Mouse (Mus musculus) lung, embryonic 16.5 days (tissue): Measurements from ENCODE around the gene Raet1e. TPM values are rescaled to one million over a fixed set of nuclear protein-coding genes. Genes with fewer than 3 reads are reported as not detected.
A peak's percentile ranks its signal among the peaks of the same experiment; 100 is the strongest.
"Not testable (repeated sequence)": the region's sequence is repeated elsewhere in the genome, so short reads cannot be mapped to it uniquely, and the experiment has no call there.

Experiments used
- ATAC-seq: fragments of 200-750 bp; cut with Nextera tagmentation; 2 replicates; pipeline ENCODE4 v1.8.0; 2017; ENCODE audit warnings: low read depth, mild to moderate bottlenecking, moderate library complexity
- H3K27ac ChIP-seq: fragments of 300-500 bp; sonication (generic); 2 replicates; pipeline ENCODE4 v1.5.1; 2014; ENCODE audit warnings: mild to moderate bottlenecking, control low read depth, low read length
- H3K27me3 ChIP-seq: fragments of 300-500 bp; sonication (generic); 2 replicates; pipeline ENCODE4 v1.6.1; 2014; ENCODE audit warnings: low read depth, low read length, mixed read lengths; ENCODE audit not compliant: control insufficient read depth, insufficient read depth
- H3K36me3 ChIP-seq: fragments of 300-500 bp; sonication (generic); 2 replicates; pipeline ENCODE4 v1.6.1; 2014; ENCODE audit warnings: low read length; ENCODE audit not compliant: control insufficient read depth, insufficient read depth
- H3K4me1 ChIP-seq: fragments of 300-500 bp; sonication (generic); replicated peaks from 2 replicates; pipeline ENCODE4 v1.6.1; 2014; ENCODE audit warnings: low read length, mixed read lengths; ENCODE audit not compliant: control insufficient read depth, insufficient read depth
- H3K4me2 ChIP-seq: fragments of 300-500 bp; sonication (generic); 2 replicates; pipeline ENCODE4 v1.6.1; 2014; ENCODE audit warnings: low read depth, low read length, control low read depth
- H3K4me3 ChIP-seq: fragments of 300-500 bp; sonication (generic); 2 replicates; pipeline ENCODE4 v1.5.1; 2014; ENCODE audit warnings: mild to moderate bottlenecking, low read length, control low read depth
- H3K9ac ChIP-seq: fragments of 300-500 bp; sonication (generic); 2 replicates; pipeline ENCODE4 v1.6.1; 2014; ENCODE audit warnings: low read length, control low read depth
- H3K9me3 ChIP-seq: fragments of 300-500 bp; sonication (generic); 2 replicates; pipeline ENCODE4 v1.6.1; 2016; ENCODE audit warnings: low read length; ENCODE audit not compliant: control insufficient read depth
- WGBS: fragments of 180-500 bp; shearing (Covaris S2); extraction: QIAGEN DNeasy Blood & Tissue Kit; methylation state at CpG from one replicate; pipeline ENCODE4 v1.1.7; 2014; 5-methylcytosine and 5-hydroxymethylcytosine counted together
- polyA plus RNA-seq: library from polyadenylated mRNA; unstranded; fragments of >200 nt; fragmentation: Nextera tagmentation; extraction: Ambion mirVana; gene quantifications from 2 replicates; pipeline ENCODE4 v1.2.1, GENCODE M21; 2015

Raet1e gene
- polyA plus RNA-seq, 1 experiment from 2014 or later: 10.8 TPM

DNA sequence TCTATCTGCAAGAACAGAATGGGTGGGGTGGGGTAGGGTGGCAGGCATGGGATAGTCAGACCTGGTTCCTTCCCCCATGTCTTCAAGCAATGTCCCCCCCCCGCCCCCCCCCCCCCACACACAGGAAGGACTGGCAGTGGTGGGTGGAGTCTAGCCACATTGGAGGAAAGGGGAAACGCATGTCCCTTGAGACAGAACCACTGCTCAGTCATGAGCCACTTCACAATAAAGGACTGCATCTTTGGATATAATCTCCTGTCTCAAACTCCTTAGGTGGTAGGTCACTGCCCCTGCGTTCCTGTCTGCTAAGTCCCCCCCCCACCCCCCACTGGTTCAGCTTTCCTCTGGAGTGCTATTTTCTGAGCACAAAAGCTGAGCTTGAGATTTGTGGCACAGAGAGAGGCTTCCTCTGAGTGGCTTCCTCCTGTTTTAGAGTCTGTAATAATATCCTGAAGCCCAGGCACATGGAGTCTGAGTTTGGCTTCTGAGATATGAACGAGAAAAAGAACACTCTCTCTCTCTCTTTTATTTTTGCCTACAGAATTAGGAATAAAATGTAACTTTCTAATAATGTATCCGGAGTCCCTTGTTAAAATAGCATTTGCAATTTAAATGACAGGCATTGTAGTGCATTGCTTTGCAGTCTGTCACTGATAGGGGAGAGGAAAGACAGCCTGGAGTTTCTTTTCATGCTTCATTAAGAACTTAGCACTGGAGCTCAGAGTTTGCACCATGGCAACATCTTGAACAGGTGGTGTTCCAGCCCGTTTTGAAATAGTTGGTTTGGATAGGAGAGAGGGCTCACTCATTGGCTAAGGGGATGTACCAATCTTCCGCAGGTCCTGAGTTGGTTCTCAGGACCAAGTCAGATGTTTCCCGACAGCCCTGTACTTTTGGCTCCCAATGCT lies 112.8 kb downstream of the Raet1e start:
- WGBS: 48% methylated on average over 7 of the region's 8 CpGs
- ATAC-seq, H3K27me3 ChIP-seq, H3K9me3 ChIP-seq, H3K9ac ChIP-seq, H3K4me1 ChIP-seq, H3K36me3 ChIP-seq, H3K4me2 ChIP-seq, H3K27ac ChIP-seq, H3K4me3 ChIP-seq: not testable (repeated sequence)

DNA sequence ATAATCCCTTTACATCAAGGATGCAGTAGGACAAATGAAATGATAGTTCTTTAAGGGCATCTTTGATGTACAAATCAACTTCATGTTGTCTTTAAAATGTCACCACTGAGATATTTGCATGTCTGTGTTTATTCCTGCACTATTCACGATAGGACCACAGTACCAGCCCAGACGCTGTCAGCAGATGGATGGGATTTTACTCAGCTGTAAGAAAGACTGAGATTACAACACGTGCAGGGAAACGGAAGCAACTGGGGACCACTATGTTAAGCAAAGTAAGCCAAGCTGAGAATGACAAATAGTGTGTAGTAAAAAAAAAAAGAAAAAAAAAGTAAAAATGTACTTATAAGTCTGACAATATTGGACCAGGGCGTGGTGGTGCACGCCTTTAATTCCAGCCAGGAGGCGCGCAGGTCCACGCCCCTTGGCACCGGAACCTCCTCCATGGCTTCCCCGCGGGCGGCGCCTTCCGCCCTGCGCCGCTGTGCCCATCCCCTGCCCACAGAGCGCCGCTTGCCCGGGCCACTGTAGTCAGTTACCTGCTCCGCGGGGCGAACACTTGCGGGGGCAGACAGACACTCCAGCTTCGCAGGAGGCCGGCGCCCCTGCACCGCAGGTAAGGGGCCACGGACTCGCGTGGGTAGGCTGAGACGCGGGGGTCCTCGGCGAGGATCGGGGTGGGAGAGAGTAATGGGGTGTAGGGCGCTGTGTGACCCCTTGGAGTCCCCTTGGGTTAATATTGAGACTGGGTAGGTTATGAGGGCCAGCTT lies 114.7 kb downstream of the Raet1e start:
- not testable (repeated sequence) for H3K4me1 ChIP-seq, H3K27ac ChIP-seq, H3K9me3 ChIP-seq, H3K27me3 ChIP-seq, H3K36me3 ChIP-seq
- 2% methylated on average over 35 of the region's 37 CpGs for WGBS
- Histone ChIP-seq H3K4me2 (peak overlapping the region; percentile 94), H3K4me3 (peak overlapping the region; percentile 58), H3K9ac (peak overlapping the region; percentile 62)
- ATAC-seq: peak; percentile 86

- Histone ChIP-seq H3K4me3 (peak overlapping the region; percentile 58), H3K9me3 (no peaks in the 10 kb centered on the region), H3K4me2 (peak overlapping the region; percentile 94), H3K36me3 (no peaks in the 10 kb centered on the region), H3K27ac (no peak overlapping the region), H3K27me3 (peaks cover 3% of the 10 kb centered on the region), H3K4me1 (peaks cover 3% of the 10 kb centered on the region; the same call in 1 of the 2 replicates), H3K9ac (peak overlapping the region; percentile 62)
- under 1% methylated on average over 41 of the region's 41 CpGs for WGBS
- peak; percentile 40; the same call in 1 of the 2 replicates for ATAC-seq
Measured at GRCm38 (mm10) chr10:22273684-22274305, 115.4 kb downstream of the Raet1e start.

DNA sequence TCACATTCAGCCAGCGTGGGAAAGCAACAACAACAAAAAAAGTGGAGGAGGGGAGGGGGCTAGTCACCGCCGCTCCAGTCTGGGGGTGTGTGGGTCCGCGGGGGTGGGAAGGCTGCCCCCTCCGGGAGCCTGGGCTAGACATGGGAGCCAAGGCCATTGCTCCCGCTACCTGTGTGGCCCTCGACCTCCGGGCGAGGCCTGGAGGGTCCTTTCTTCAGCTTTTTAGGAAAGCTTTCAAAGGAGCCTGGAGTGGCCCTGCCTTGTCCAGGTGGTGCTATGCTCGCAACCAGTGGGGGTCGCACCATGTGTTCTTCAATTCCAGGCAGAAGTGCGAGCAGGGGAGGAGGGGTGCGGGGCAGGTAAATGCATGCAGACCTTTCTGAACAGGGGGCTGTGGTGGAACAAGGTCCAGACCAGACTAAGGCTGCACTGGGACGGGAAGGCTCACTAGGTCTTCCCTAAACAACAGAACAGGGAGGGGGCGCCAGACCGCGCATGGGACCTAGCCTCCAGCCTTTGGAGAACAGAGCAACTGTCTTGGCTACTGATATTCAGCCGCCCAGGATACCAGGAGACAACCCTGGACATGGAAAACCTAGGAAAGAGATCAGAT lies 116.2 kb downstream of the Raet1e start:
- Histone ChIP-seq H3K9me3 (no peaks in the 10 kb centered on the region), H3K4me1 (peaks cover 3% of the 10 kb centered on the region; the same call in 1 of the 2 replicates), H3K27me3 (peaks cover 3% of the 10 kb centered on the region), H3K27ac (no peak overlapping the region), H3K4me2 (peak overlapping the region; percentile 94), H3K9ac (no peak overlapping the region), H3K36me3 (no peaks in the 10 kb centered on the region), H3K4me3 (peak overlapping the region; percentile 58)
- ATAC-seq: peak; percentile 23; the same call in 1 of the 2 replicates
- 9% methylated on average over 19 of the region's 19 CpGs for WGBS

- not testable (repeated sequence) for H3K4me1 ChIP-seq, H3K9ac ChIP-seq, H3K27me3 ChIP-seq, H3K36me3 ChIP-seq, H3K27ac ChIP-seq, ATAC-seq, H3K4me2 ChIP-seq, H3K9me3 ChIP-seq, H3K4me3 ChIP-seq
- WGBS: 88% methylated on average over 2 of the region's 2 CpGs
Measured at GRCm38 (mm10) chr10:22278468-22278867, 120.1 kb downstream of the Raet1e start.

DNA sequence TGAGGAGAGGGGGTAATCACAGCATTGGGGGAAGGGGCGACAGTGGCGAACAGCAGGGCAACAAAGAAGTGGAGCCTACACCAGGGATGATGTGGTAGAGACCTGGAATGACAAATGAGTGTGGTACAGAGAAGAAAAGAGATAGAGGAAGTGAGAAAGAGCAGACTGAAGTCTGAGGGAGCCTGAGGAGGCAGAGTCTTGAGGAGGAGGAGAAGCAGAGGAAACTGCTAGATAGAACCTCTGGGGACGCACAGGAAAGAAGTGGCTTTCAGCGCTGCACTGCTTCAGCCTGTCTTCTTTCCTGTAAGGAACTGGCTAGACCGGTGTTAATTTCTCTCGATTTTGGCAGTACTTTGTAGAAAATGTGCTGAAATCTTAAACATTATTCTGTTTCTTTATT lies 124.4 kb downstream of the Raet1e start:
- 44% methylated on average over 6 of the region's 6 CpGs for WGBS

DNA sequence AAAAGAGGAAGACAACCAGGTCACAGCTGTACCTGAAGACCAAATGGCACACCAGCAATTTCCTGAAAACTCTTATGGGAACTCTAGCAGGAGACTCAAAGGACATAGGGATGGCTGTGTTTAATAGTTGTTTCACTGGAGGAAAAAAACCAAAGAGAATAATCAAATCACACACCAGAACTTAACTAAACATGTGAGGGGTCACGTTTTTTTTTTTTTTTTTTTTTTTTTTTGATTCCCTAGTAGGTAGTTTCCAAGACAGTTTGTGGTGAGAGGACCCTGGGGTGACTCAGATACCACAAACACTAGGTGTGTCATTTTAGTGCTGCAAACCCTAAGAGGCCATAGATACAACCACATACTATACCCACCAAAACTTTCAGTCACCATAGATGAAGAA lies 137.3 kb downstream of the Raet1e start:
- no peak overlapping the region for H3K4me2 ChIP-seq
- no peak for ATAC-seq

More for the DNA sequence above, 124.4 kb downstream of the Raet1e start:
- Histone ChIP-seq H3K27me3 (no peaks in the 10 kb centered on the region), H3K4me2 (no peak overlapping the region), H3K4me3 (no peak overlapping the region), H3K27ac (no peak overlapping the region), H3K9me3 (no peaks in the 10 kb centered on the region), H3K4me1 (no peaks in the 10 kb centered on the region), H3K9ac (no peak overlapping the region), H3K36me3 (no peaks in the 10 kb centered on the region)
- no peak for ATAC-seq

DNA sequence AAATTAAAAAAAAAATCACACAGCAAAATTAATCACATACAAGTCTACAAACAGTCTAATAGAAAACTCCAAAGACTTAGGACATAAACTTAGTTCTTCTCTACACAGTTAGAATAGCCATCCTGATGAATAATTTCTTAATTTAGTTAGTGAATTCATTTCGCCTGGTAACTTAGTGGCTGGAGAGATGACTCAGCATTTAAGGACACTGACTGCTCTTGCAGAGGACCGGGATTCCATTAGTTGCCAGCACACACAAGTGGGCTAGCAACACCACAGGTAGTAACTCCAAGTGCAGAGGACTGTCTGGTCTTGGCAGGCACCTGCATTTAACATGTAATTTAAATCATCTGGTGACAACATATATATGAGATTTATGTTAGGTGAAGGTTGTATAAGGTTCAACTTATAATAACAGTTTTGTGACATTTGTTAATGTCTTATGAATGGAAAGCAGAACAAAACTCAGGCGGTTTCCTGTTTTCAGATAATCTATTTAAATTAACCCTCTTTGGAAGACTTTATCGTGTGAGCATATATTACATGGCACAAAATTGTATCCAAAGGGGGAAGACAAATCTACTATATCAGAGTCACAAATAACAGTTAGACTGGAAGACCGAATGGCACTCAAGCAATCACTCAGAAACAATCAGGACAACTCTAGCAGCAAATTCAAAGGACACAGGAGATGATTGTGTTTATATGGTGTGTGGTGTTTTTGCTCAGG lies 138.8 kb downstream of the Raet1e start:
- WGBS: 59% methylated on average over 5 of the region's 5 CpGs
- no peak for ATAC-seq

More for the DNA sequence above, 137.3 kb downstream of the Raet1e start:
- no peaks in the 10 kb centered on the region for H3K4me1 ChIP-seq
- no peaks in the 10 kb centered on the region for H3K9me3 ChIP-seq
- H3K36me3 ChIP-seq: no peaks in the 10 kb centered on the region
- H3K4me3 ChIP-seq: no peak overlapping the region
- no peak overlapping the region for H3K9ac ChIP-seq
- no peak overlapping the region for H3K27ac ChIP-seq
- H3K27me3 ChIP-seq: no peaks in the 10 kb centered on the region
- WGBS: 36% methylated on average over 1 of the region's 1 CpGs

More for the DNA sequence above, 138.8 kb downstream of the Raet1e start:
- Histone ChIP-seq H3K36me3 (no peaks in the 10 kb centered on the region), H3K4me2 (no peak overlapping the region), H3K9ac (no peak overlapping the region), H3K4me3 (no peak overlapping the region), H3K9me3 (no peaks in the 10 kb centered on the region), H3K27me3 (no peaks in the 10 kb centered on the region), H3K4me1 (no peaks in the 10 kb centered on the region), H3K27ac (no peak overlapping the region)
